Mouse (Mus musculus) Patski (cell line): ENCODE measurements around the gene Mcemp1. TPM values are rescaled to one million over a fixed set of nuclear protein-coding genes. Genes with fewer than 3 reads are reported as not detected.

Experiments
- ATAC-seq: fragments of 100-300 bp; one replicate; pipeline ENCODE4 v1.8.0; 2021
- CTCF ChIA-PET: fragments of 350-600 bp; sonication (Branson Sonifier 250); formaldehyde crosslinking; loops from one replicate; lab custom pipeline; 2022; ENCODE audit warnings: inconsistent platforms; lab: Charles Lee
- POLR2A ChIA-PET: fragments of 350-600 bp; sonication (Branson Sonifier 250); formaldehyde crosslinking; loops from one replicate; lab custom pipeline; 2022; ENCODE audit warnings: antibody characterized with exemption, inconsistent platforms; lab: Charles Lee
- DNase-seq: peaks from one replicate; pipeline ENCODE4 v3.0.0-alpha.2; 2011; ENCODE audit warnings: low read depth, low spot score
- H3K27me3 ChIP-seq: fragments of 371-371 bp; one replicate; pipeline ENCODE4 v1.5.1; 2021
- CTCF ChIP-seq: fragments of 100-300 bp; IDR thresholded peaks from one replicate; pipeline ENCODE4 v1.5.1; 2021
- in situ Hi-C: fragments of 300-500 bp; cut with MboI; formaldehyde crosslinking; loops from 3 replicates; pipeline ENCODE4 v1.11.1; 2018; ENCODE audit warnings: low pct_unique_long_range_greater_than_20kb, mixed read lengths
- polyA plus RNA-seq: library from polyadenylated mRNA; unstranded; gene quantifications from one replicate; pipeline ENCODE4 v1.2.3, GENCODE M21; 2021

The Mcemp1 gene
- polyA plus RNA-seq, 1 experiment from 2014 or later, result not detected

- DNase-seq (no peak), ATAC-seq (no peak)
- ChIA-PET CTCF (no interaction called here), POLR2A (no interaction called here)
- H3K27me3 ChIP-seq, result peaks cover 46% of the 10 kb centered on the region
- in situ Hi-C loops, result loop anchor here (10.0 to 25.0 kb wide), 2 partner anchors 253 to 651 kb away; no protein-coding TSS in a partner anchor
- no peak for TF ChIP-seq CTCF
Measured at GRCm38 (mm10) chr8:3711646-3712045, 46.1 kb downstream of the Mcemp1 start.

DNA sequence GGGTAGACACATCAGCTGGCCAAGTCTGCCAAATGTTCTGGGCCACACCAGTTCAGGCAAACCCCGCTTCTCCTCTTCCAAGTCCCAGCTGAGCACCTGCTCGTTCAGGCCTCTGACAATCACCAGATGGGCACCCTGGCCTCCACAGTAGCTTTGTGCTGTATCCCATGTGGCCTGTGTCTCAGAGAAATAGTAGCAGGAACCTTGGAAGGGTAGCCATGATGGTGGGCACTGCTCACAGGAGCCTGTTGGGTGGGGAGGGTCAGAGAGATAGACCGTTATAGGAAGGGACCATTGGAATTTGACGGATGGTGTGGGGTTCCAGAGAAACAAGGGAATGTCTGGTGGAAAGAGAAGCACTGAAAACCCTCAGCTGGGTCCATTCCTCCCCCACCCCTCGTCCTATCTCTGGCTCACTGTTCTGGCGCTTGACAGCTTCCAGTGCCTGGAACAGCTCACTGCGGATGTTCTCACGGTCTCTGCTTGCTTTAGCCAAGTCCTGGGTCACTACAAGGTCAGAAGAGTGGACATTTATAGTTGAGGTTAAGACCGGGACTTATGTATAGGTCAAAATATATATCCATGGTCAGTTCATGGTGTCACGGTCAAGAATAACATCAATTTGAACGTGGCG is 51.9 kb downstream of the Mcemp1 start:
- ChIA-PET CTCF (interaction anchor here (1.0 kb wide), 1 partner anchor 14 kb away, joined by 4 read pairs; no protein-coding TSS in a partner anchor), POLR2A (interaction anchor here (0.5 kb wide), 1 partner anchor 309 kb away, joined by 5 read pairs; no protein-coding TSS in a partner anchor)
- DNase-seq (no peak), ATAC-seq (no peak)
- TF ChIP-seq CTCF, result no peak
- H3K27me3 ChIP-seq, result peaks cover 22% of the 10 kb centered on the region
- in situ Hi-C loops, result loop anchor here (10.0 to 25.0 kb wide), 2 partner anchors 247 to 645 kb away; no protein-coding TSS in a partner anchor

DNA sequence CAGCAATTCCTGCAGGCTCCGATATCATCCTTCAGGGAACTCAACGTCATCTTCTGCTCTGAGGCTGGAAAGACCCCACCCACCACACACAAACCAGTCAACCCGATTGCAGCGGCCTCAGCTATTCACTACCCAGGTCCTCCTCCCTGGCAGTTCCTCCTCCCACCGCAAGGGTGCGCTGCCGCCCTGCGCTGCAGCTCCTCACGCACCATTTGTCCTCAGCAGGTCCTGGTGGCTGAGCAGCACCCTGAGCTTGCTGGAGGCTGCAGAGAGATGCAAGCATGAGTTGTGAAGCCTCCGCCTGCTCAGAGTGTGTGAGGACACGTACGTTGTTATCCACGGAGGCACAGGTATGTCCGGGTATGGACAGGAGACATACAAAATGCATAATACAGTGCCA is 53.0 kb downstream of the Mcemp1 start:
- DNase-seq, result no peak
- ChIA-PET CTCF (interaction anchor here (1.0 kb wide), 1 partner anchor 13 kb away, joined by 4 read pairs; no protein-coding TSS in a partner anchor), POLR2A (no interaction called here)
- peak; percentile 89 for ATAC-seq
- peak; percentile 98 for TF ChIP-seq CTCF
- peaks cover 31% of the 10 kb centered on the region for H3K27me3 ChIP-seq
- in situ Hi-C loops, result loop anchor here (10.0 to 25.0 kb wide), 2 partner anchors 246 to 644 kb away; no protein-coding TSS in a partner anchor

Other genes with a start within 250 kb of the Mcemp1 start
- 12.0 TPM for gene Pex11g, start 198.1 kb upstream of the Mcemp1 start, polyA plus RNA-seq
- gene Tex45, start 194.9 kb upstream of the Mcemp1 start, polyA plus RNA-seq, result not detected
- gene Zfp358, start 172.6 kb upstream of the Mcemp1 start, polyA plus RNA-seq, result 45.2 TPM
- gene Mcoln1, start 165.3 kb upstream of the Mcemp1 start, polyA plus RNA-seq, result 85.9 TPM
- 83.0 TPM for gene Pnpla6, start 150.4 kb upstream of the Mcemp1 start, polyA plus RNA-seq
- gene C330021F23Rik, start 97.8 kb upstream of the Mcemp1 start, polyA plus RNA-seq, result 3.3 TPM
- 18.5 TPM for gene Camsap3, start 78.5 kb upstream of the Mcemp1 start, polyA plus RNA-seq
- gene Xab2, start 44.4 kb upstream of the Mcemp1 start, polyA plus RNA-seq, result 48.4 TPM
- 85.7 TPM for gene Pet100, start 44.2 kb upstream of the Mcemp1 start, polyA plus RNA-seq
- gene Pcp2, start 40.2 kb upstream of the Mcemp1 start, polyA plus RNA-seq, result not detected
- gene Stxbp2, start 34.8 kb upstream of the Mcemp1 start, polyA plus RNA-seq, result 156 TPM
- gene Retn, start 10.0 kb upstream of the Mcemp1 start, polyA plus RNA-seq, result 0.24 TPM
- gene Fcor, start 6.6 kb downstream of the Mcemp1 start, polyA plus RNA-seq, result 4.6 TPM
- 24.8 TPM for gene Trappc5, start 10.5 kb downstream of the Mcemp1 start, polyA plus RNA-seq
- 0.09 TPM for gene Fcer2a, start 28.4 kb downstream of the Mcemp1 start, polyA plus RNA-seq
- not detected for gene Clec4g, start 54.9 kb downstream of the Mcemp1 start, polyA plus RNA-seq
- gene Cd209a, start 83.2 kb downstream of the Mcemp1 start, polyA plus RNA-seq, result not detected
- not detected for gene Cd209e, start 188.6 kb downstream of the Mcemp1 start, polyA plus RNA-seq
- not detected for gene Cd209d, start 212.8 kb downstream of the Mcemp1 start, polyA plus RNA-seq